Mouse (Mus musculus): ENCODE data around the gene Mak.
A peak's percentile ranks its signal among the peaks of the same experiment; 100 is the strongest.

Mak gene

DNA sequence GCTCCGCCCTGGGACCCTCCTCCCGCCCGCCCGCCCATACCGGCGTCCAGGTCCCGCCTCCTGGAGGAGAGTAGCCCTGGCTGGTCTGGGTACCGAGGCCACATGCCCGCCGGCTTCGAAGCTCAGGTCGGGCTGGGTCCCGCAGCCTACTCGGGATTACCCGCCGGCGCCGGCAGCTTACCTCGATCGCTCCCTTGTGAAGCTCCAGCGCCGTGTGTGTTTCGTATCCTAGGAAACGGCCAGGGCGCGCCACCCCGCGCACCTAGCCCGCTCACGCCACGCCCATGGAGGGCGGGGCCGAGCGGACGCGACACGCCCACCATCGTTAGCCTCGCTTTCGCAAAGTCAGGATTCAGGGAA is at the start of gene Mak:
Gene Mak, minus strand, starts transcription at position 286 of the 360 bp plus-strand sequence.
- DNase-seq (ENCODE audit: low read depth, low spot score): peak; percentile 41
- no peaks in the 10 kb centered on the region for H3K36me3 ChIP-seq (ENCODE audit: control insufficient read depth, insufficient read depth, low read length, poor library complexity, severe bottlenecking)
- H3K27me3 ChIP-seq (ENCODE audit: control insufficient read depth, insufficient read depth, low read length, poor library complexity, severe bottlenecking): 0 out of 2 replicates have a peak, but pooled peaks cover 2% of the 10 kb centered on the region

DNA sequence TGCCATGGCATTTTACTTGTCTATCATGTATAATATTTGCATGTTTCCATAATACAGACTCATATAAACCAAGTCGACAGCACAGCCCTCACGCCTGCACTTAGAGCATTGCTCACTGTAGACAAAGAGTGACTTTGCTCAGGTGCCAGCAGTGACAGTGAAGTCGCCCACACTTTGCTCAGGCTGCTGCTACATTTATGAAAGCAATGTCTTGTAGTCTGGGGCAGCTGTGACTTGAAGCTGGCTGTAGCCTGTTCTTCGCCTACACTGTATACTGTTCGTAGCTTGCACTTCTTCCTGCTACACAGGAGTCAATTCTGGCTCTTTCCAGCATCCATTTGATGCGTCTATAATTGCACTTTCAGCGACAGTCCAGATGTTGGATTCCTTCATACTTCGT is 49.6 kb upstream of the Mak start:
- Histone ChIP-seq H3K27me3 (ENCODE audit: control insufficient read depth, insufficient read depth, low read length, poor library complexity, severe bottlenecking) (no peaks in the 10 kb centered on the region), H3K36me3 (ENCODE audit: control insufficient read depth, insufficient read depth, low read length, poor library complexity, severe bottlenecking) (no peaks in the 10 kb centered on the region)
- DNase-seq (ENCODE audit: low read depth, low spot score): no peak

DNA sequence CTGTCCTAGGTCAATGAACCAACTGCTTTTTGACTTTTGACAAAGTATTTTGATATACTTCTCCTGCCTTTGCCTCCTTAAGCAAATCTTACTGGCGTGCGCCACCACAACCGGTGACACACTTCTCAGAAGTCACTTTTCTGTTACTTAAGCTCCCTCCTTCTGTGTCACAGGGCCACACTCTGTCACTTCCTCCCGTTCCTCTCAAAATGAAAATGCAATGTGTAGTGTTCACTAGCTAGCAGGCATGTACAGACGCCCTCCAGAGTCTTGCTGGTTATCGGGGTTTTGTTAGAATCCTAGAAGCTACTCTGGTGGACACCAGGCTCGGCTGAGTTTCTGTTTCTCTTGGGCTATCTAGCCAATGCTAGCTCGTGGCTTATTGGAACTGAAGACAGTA is 48.8 kb upstream of the Mak start:
- H3K27me3 ChIP-seq (ENCODE audit: control insufficient read depth, insufficient read depth, low read length, poor library complexity, severe bottlenecking): no peaks in the 10 kb centered on the region
- no peak for DNase-seq (ENCODE audit: low read depth, low spot score)
- no peaks in the 10 kb centered on the region for H3K36me3 ChIP-seq (ENCODE audit: control insufficient read depth, insufficient read depth, low read length, poor library complexity, severe bottlenecking)

DNA sequence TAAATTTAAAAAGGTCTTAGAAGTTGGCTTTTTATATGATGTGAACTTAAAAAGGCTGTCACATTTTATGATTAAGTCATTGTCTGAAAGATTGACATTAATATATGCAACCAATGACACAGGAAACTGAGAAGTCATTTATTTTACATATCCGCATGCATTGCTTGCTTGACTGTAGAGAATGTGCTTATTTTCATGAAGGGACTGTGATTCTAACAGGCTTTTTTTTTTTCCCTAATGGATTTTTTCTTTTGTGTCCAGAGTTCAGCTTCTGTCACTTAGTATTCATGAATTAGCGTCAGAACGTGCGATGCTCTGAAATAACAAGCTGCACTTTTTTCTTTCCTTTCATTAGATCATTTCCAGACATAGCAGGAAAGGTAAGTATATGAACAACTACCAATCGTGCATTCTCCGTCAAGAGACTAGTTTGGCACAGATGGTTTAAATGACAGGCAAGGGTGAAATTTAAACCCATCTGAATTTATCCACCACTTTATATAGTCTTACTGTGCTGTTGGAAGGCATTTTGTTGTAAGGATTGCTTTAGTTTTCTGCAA is 44.2 kb upstream of the Mak start:
- DNase-seq (ENCODE audit: low read depth, low spot score): no peak
- no peaks in the 10 kb centered on the region for H3K36me3 ChIP-seq (ENCODE audit: control insufficient read depth, insufficient read depth, low read length, poor library complexity, severe bottlenecking)
- no peaks in the 10 kb centered on the region for H3K27me3 ChIP-seq (ENCODE audit: control insufficient read depth, insufficient read depth, low read length, poor library complexity, severe bottlenecking)

DNA sequence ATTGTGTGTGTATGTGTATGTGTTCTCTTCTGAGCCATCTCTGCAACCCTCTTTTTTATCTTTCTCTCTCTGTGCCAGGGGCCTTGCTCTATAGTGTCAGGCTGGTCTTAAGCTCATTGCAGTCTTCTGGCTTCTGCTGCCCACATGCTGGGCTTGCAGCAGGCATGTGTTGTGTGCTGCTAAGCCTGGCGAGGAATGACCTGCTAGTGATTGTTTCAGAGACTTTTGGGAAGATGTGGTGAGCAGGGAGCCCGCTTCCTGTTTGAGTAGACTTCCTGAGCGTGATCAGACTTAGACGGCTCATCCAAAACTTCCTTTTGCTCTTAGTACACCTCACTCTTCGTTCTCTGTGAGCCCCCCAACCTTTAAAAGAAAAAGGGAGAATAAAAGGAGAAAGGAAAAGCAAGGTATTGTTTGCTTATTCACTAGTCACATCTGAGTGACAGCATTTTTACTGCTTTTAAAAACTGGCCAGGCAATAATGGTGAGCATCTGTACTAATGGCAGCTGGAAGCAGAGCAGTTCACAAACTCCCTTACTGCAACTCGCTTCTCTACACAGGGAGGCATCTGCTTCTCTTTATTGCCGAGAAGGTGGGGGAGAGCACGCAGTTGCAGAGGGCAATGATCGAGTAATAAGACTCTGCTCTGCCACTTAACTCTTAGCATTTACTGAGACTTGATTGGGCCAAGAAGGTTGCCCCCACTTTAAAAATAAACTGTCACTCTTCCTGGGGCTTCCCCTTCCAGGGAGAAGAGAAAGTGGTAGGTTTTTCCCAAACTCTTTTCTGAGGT is 39.8 kb upstream of the Mak start:
- no peak for DNase-seq (ENCODE audit: low read depth, low spot score)
- no peaks in the 10 kb centered on the region for H3K36me3 ChIP-seq (ENCODE audit: control insufficient read depth, insufficient read depth, low read length, poor library complexity, severe bottlenecking)
- H3K27me3 ChIP-seq (ENCODE audit: control insufficient read depth, insufficient read depth, low read length, poor library complexity, severe bottlenecking): no peaks in the 10 kb centered on the region

DNA sequence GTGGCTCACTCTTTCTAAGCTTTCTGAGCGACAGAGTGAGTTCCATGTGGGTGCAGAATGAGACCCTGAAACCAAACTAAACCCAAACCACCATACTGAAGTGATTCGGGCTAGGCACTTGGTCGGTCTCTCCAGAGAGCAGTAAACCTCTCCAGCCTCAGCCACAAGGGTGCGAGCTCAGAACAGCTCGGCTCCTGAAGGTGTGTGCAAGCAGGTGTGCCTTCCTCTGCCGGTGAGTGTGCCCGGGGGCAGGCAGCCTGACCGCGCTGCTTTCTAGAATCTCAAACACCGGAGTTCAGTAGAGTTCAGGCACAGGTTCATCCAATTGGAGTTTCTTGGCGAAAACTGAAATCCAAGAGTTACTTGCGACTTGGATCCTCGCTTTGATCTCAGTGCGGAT is 34.4 kb upstream of the Mak start, which contains the start of gene Sycp2l:
Gene Sycp2l, plus strand, starts transcription at position 368 of the 400 bp plus-strand sequence.
- DNase-seq (ENCODE audit: low read depth, low spot score): no peak
- no peaks in the 10 kb centered on the region for H3K27me3 ChIP-seq (ENCODE audit: control insufficient read depth, insufficient read depth, low read length, poor library complexity, severe bottlenecking)
- no peaks in the 10 kb centered on the region for H3K36me3 ChIP-seq (ENCODE audit: control insufficient read depth, insufficient read depth, low read length, poor library complexity, severe bottlenecking)

DNA sequence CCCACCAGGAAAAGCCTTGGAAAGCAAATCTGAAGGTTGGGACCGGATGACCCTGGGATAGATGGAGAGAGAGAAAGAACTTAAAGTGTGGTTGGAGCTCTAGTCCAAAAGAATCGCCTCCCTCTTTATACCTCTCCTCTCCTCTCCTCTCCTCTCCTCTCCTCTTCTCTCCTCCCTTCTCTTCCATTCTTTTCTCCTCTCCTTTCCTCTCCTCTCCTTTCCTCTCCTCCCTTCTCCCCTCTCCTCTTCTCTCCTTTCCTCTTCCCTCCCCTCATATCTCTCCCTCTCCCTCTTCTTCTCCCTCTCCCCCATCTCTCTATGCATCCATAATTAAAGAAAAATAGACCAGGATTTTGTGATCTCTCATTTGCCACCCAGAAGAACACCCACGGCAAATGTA is 31.4 kb upstream of the Mak start, which contains the start of gene Gcm2:
Gene Gcm2, minus strand, starts transcription at position 101 of the 400 bp plus-strand sequence.
- H3K36me3 ChIP-seq (ENCODE audit: control insufficient read depth, insufficient read depth, low read length, poor library complexity, severe bottlenecking): no peaks in the 10 kb centered on the region
- no peaks in the 10 kb centered on the region for H3K27me3 ChIP-seq (ENCODE audit: control insufficient read depth, insufficient read depth, low read length, poor library complexity, severe bottlenecking)
- no peak for DNase-seq (ENCODE audit: low read depth, low spot score)

DNA sequence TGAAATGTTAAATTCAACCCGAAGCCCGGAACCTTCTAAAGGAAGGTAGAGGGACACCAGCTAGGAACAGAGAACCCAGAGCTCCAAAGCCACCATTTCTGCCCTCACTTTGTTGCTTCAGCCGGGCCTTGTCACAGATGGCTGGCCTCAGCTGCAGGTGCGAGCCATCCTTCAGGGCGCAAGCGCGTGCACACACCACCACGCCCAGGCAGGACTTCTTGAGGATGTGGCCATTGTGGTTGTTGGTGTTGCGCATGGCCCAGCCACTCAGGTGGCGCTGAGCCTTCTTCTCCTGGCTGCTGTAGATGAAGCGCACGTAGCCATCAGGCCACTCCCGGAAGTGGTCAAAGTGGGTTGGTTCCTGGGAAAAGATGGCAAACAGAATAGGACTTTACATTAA is 26.0 kb upstream of the Mak start:
- H3K27me3 ChIP-seq (ENCODE audit: control insufficient read depth, insufficient read depth, low read length, poor library complexity, severe bottlenecking): no peaks in the 10 kb centered on the region
- DNase-seq (ENCODE audit: low read depth, low spot score): peak; percentile 25
- H3K36me3 ChIP-seq (ENCODE audit: control insufficient read depth, insufficient read depth, low read length, poor library complexity, severe bottlenecking): no peaks in the 10 kb centered on the region

DNA sequence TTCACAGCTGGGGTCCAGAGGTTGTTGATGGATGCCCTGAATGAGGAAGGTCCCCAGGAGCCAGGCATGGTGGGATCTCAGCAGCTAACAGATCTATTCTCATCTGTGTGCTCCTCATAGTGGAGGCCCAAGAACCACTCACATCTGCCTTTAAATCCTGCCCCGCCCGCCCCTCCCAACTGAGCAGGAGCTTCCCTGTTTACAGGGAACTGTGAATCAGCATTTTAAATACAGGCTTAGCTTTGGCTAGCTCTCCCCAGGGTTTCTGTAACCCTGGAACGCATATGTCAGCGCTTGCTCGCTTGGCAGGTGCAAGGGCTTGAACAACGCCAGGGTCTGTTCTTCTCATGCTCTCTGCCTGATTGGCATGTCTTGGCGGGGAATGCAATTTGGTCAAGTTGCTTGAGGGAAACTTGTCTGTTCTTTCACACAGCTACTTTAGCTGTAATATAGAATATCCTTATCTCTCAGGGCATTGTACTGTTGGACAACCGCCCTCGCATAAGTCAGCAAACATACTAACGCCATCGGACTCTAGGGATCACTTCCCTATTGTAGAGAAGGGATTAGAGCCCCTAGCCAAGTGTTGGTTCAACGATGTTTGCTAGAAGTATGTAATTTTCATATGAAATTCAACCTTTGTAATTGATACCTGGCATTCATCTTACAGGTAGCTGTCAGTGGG is 24.5 kb upstream of the Mak start:
- no peak for DNase-seq (ENCODE audit: low read depth, low spot score)
- no peaks in the 10 kb centered on the region for H3K36me3 ChIP-seq (ENCODE audit: control insufficient read depth, insufficient read depth, low read length, poor library complexity, severe bottlenecking)

DNA sequence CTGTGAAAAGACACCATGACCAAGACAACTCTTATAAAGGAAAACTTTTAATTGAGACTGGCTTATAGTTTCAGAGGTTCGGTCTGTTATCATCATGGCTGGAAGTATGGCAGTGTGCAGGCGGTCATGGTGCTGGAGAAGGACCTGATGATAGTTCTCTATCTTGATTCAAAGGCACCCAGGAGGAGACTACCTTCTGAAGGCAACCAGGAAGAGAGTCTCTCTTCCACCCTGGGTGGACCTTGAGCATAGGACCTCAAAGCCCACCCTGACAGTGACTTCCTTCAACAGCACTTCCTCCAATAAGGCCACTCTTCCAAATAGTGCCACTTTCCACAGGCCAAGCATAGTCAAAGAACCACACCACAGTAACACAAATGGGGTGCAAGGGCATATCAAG is 20.5 kb upstream of the Mak start:
- H3K27me3 ChIP-seq (ENCODE audit: control insufficient read depth, insufficient read depth, low read length, poor library complexity, severe bottlenecking): no peaks in the 10 kb centered on the region
- no peak for DNase-seq (ENCODE audit: low read depth, low spot score)
- H3K36me3 ChIP-seq (ENCODE audit: control insufficient read depth, insufficient read depth, low read length, poor library complexity, severe bottlenecking): no peaks in the 10 kb centered on the region

More for the DNA sequence above, 24.5 kb upstream of the Mak start:
- no peaks in the 10 kb centered on the region for H3K27me3 ChIP-seq (ENCODE audit: control insufficient read depth, insufficient read depth, low read length, poor library complexity, severe bottlenecking)

DNA sequence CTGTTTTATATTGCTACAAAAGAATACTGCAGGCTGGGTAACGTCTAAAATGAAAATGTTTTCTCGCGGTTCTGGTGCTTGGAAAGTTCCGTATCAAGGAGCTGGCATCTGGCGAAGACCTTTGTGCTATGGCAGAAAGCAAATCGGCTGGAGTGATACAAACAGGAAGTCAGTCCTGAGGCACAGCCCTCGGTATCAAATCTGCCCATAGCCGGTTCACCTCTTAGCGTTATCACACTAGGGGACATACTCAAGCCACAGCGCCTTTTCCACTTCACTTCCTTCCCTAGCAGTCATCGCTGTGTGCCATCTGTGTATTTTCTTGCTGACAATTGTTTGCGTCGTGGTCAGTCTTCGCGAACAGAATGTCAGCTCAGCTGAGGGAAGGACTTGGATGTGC is 18.8 kb upstream of the Mak start:
- H3K36me3 ChIP-seq (ENCODE audit: control insufficient read depth, insufficient read depth, low read length, poor library complexity, severe bottlenecking): no peaks in the 10 kb centered on the region
- DNase-seq (ENCODE audit: low read depth, low spot score): no peak

DNA sequence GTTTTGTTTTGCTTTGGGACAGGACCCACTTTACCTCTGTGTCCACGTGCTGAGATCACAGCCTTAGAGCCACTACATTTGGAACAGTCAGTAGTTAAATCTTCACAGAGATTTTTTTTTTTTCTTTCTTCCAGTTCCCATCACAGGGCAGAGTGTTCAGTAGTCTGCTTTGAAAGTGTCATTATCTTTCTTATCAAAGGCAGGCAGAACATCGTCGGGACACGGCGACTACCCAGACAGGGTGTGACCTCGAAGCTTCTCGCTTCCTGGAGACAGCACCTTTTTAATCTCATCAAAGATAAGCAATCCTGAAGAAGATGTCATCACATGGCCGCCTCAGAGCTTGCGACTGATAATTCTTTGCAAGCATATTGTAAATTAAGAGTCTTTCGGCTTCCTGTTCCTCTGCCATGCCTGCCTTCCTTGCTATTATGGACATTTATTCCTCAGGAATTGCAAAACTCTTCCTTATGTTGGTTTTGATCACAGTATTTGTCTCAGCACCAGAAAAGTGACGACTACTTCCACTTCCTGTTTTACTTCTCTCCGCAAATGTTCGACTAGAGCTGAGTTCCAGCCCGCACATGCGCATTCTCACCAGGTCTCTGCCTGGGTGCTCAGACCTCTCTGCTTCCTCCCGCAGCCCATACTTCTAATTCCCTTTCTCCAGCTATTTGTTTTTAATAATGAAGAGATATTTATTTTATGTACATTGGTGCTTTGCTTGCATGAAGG is 18.0 kb upstream of the Mak start:
- Histone ChIP-seq H3K36me3 (ENCODE audit: control insufficient read depth, insufficient read depth, low read length, poor library complexity, severe bottlenecking) (no peaks in the 10 kb centered on the region), H3K27me3 (ENCODE audit: control insufficient read depth, insufficient read depth, low read length, poor library complexity, severe bottlenecking) (no peaks in the 10 kb centered on the region)
- peak; percentile 76 for DNase-seq (ENCODE audit: low read depth, low spot score)

More for the DNA sequence above, 18.8 kb upstream of the Mak start:
- no peaks in the 10 kb centered on the region for H3K27me3 ChIP-seq (ENCODE audit: control insufficient read depth, insufficient read depth, low read length, poor library complexity, severe bottlenecking)

DNA sequence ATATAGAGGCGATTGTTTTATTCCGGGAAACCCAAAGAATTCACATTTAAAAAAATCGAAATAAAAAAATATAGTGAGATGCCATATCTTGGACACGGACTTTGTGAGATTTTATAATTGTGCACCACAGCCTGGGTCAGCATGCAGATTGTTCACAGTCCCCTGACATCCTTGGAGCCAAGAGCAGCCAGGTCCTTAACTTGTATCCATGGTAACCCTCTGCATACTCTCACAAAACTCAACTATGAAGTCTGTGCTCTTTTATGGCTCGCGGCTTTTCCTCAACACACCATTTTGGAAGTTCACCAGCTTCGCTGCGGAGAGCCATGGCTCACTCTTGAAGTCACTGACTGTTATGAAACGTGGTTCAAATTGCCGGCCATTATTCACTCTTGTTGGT is 14.7 kb upstream of the Mak start:
- Histone ChIP-seq H3K27me3 (ENCODE audit: control insufficient read depth, insufficient read depth, low read length, poor library complexity, severe bottlenecking) (no peaks in the 10 kb centered on the region), H3K36me3 (ENCODE audit: control insufficient read depth, insufficient read depth, low read length, poor library complexity, severe bottlenecking) (no peaks in the 10 kb centered on the region)
- no peak for DNase-seq (ENCODE audit: low read depth, low spot score)

DNA sequence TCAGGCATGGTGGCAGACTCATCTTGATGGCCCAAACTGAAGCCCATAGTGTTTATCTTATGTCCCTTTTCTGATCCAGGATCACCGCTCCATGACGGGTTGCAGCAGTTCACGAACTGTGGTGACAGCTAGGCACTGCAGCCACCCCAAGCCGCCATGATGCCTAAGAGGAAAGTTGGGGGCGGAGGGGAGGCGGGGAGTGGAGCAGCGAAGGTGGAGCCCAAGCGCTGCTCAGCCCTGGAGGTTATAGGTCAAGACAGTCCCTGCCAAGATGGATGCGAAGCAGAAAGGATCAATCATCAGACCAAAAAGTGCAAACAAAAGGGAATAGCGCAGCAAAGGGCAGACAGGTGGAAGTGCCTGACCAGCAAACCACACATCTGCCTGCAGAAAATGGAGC is 11.8 kb upstream of the Mak start:
- no peak for DNase-seq (ENCODE audit: low read depth, low spot score)
- H3K36me3 ChIP-seq (ENCODE audit: control insufficient read depth, insufficient read depth, low read length, poor library complexity, severe bottlenecking): no peaks in the 10 kb centered on the region
- no peaks in the 10 kb centered on the region; the same call in 1 of the 2 replicates for H3K27me3 ChIP-seq (ENCODE audit: control insufficient read depth, insufficient read depth, low read length, poor library complexity, severe bottlenecking)
